Comparison of ENCODE assay signal across 8 mouse cellular contexts in genomic region chr19:20434541-20434940, GRCm38 (mm10). TPM values are rescaled to one million over a fixed set of nuclear protein-coding genes. Genes with fewer than 3 reads are reported as not detected.
DNase-seq lines count a peak whose midpoint lies in the region; ATAC-seq and TF ChIP-seq lines count a peak whose summit lies in the region.

No protein-coding gene starts in this region.

- 15% methylated on average over 3 of the region's 3 CpGs for WGBS in forebrain, embryonic 14.5 days
- 9% methylated on average over 3 of the region's 3 CpGs for WGBS in intestine, embryonic 16.5 days
- 16% methylated on average over 3 of the region's 3 CpGs for WGBS in midbrain, postnatal 0 days
- WGBS in stomach, embryonic 16.5 days, result 9% methylated on average over 3 of the region's 3 CpGs

- peak; percentile 75 for TF ChIP-seq CTCF in midbrain, postnatal 0 days (IDR thresholded peaks at IDR 0.05)

- H3K9me3 ChIP-seq in forebrain, embryonic 14.5 days (replicated peaks; ENCODE audit: control insufficient read depth, low read length), result no peaks in the 10 kb centered on the region
- no peaks in the 10 kb centered on the region for H3K9me3 ChIP-seq in intestine, embryonic 16.5 days (ENCODE audit: control insufficient read depth, low read length)
- no peaks in the 10 kb centered on the region for H3K9me3 ChIP-seq in midbrain, postnatal 0 days (ENCODE audit: low read length)
- no peaks in the 10 kb centered on the region for H3K9me3 ChIP-seq in stomach, embryonic 16.5 days (replicated peaks; ENCODE audit: control insufficient read depth, low read length)

- no peak overlapping the region for H3K27ac ChIP-seq in forebrain, embryonic 14.5 days (ENCODE audit: low read depth, low read length)
- H3K27ac ChIP-seq in intestine, embryonic 16.5 days (ENCODE audit: low read length), result no peak overlapping the region
- H3K27ac ChIP-seq in midbrain, postnatal 0 days (ENCODE audit: low read depth, low read length), result no peak overlapping the region
- no peak overlapping the region for H3K27ac ChIP-seq in stomach, embryonic 16.5 days (ENCODE audit: low read length)

- ATAC-seq in forebrain, embryonic 14.5 days, result peak; percentile 75
- ATAC-seq in intestine, embryonic 16.5 days, result peak; percentile 70; the same call in 1 of the 2 replicates
- no peak for ATAC-seq in midbrain, postnatal 0 days (ENCODE audit: low FRiP score)
- 0 out of 2 replicates have a peak, but pooled peaks have one; percentile 56 for ATAC-seq in stomach, embryonic 16.5 days (ENCODE audit: insufficient read depth, low FRiP score)

- no peak overlapping the region for H3K4me2 ChIP-seq in forebrain, embryonic 14.5 days (ENCODE audit: low read length)
- no peak overlapping the region for H3K4me2 ChIP-seq in intestine, embryonic 16.5 days (ENCODE audit: low read depth, low read length)
- no peak overlapping the region for H3K4me2 ChIP-seq in midbrain, postnatal 0 days (ENCODE audit: low read depth, low read length, poor library complexity, severe bottlenecking)
- H3K4me2 ChIP-seq in stomach, embryonic 16.5 days (ENCODE audit: low read depth, low read length), result no peak overlapping the region

- no peaks in the 10 kb centered on the region for H3K27me3 ChIP-seq in forebrain, embryonic 14.5 days (replicated peaks; ENCODE audit: control insufficient read depth, insufficient read depth, low read length)
- H3K27me3 ChIP-seq in intestine, embryonic 16.5 days (replicated peaks; ENCODE audit: control insufficient read depth, insufficient read depth, low read length), result no peaks in the 10 kb centered on the region
- no peaks in the 10 kb centered on the region for H3K27me3 ChIP-seq in midbrain, postnatal 0 days (ENCODE audit: insufficient read depth, low read length)
- no peaks in the 10 kb centered on the region for H3K27me3 ChIP-seq in stomach, embryonic 16.5 days (ENCODE audit: control insufficient read depth, insufficient read depth, low read length)

- H3K9ac ChIP-seq in forebrain, embryonic 14.5 days (ENCODE audit: low read length), result no peak overlapping the region
- H3K9ac ChIP-seq in intestine, embryonic 16.5 days (ENCODE audit: low read depth, low read length), result no peak overlapping the region
- no peak overlapping the region for H3K9ac ChIP-seq in midbrain, postnatal 0 days (replicated peaks; ENCODE audit: low read length, poor library complexity, severe bottlenecking)
- no peak overlapping the region for H3K9ac ChIP-seq in stomach, embryonic 16.5 days (ENCODE audit: low read length)

- peak; percentile 54 for DNase-seq in gastrocnemius, adult 18-20 months (ENCODE audit: low spot score)
- DNase-seq in gastrocnemius, postnatal 25 days, result no peak
- peak; percentile 10 to 11 for DNase-seq in adrenal gland, postnatal 4 days (ENCODE audit: low spot score in 2 of 2)
- peak; percentile 69 for DNase-seq in forebrain, embryonic 14.5 days (ENCODE audit: low spot score)
- peak; percentile 20 to 39 for DNase-seq in left cerebral cortex, postnatal 10 days (ENCODE audit: extremely low spot score in 1 of 2, low spot score in 2 of 2)
- DNase-seq in midbrain, postnatal 0 days (ENCODE audit: low spot score), result peak; percentile 65

- no peaks in the 10 kb centered on the region for H3K36me3 ChIP-seq in forebrain, embryonic 14.5 days (ENCODE audit: control insufficient read depth, insufficient read depth, low read length)
- H3K36me3 ChIP-seq in intestine, embryonic 16.5 days (ENCODE audit: control insufficient read depth, insufficient read depth, low read length), result no peaks in the 10 kb centered on the region
- H3K36me3 ChIP-seq in midbrain, postnatal 0 days (ENCODE audit: insufficient read depth, low read length), result no peaks in the 10 kb centered on the region
- no peaks in the 10 kb centered on the region for H3K36me3 ChIP-seq in stomach, embryonic 16.5 days (ENCODE audit: control insufficient read depth, insufficient read depth, low read length)

- no peak overlapping the region for H3K4me3 ChIP-seq in forebrain, embryonic 14.5 days (ENCODE audit: low read depth, low read length)
- no peak overlapping the region for H3K4me3 ChIP-seq in intestine, embryonic 16.5 days (ENCODE audit: low read length)
- H3K4me3 ChIP-seq in midbrain, postnatal 0 days (ENCODE audit: low read depth, low read length), result no peak overlapping the region
- no peak overlapping the region for H3K4me3 ChIP-seq in stomach, embryonic 16.5 days (replicated peaks; ENCODE audit: low read length)

- intact Hi-C loops in left cerebral cortex, postnatal 10 days (cut with DNase I), result loop anchor here (10.0 kb wide), 1 partner anchor 70 kb away; no protein-coding TSS in a partner anchor

- H3K4me1 ChIP-seq in forebrain, embryonic 14.5 days (ENCODE audit: control insufficient read depth, insufficient read depth, low read length), result no peaks in the 10 kb centered on the region
- no peaks in the 10 kb centered on the region for H3K4me1 ChIP-seq in intestine, embryonic 16.5 days (ENCODE audit: control insufficient read depth, insufficient read depth, low read length)
- no peaks in the 10 kb centered on the region for H3K4me1 ChIP-seq in midbrain, postnatal 0 days (ENCODE audit: insufficient read depth, low read length)
- H3K4me1 ChIP-seq in stomach, embryonic 16.5 days (ENCODE audit: control insufficient read depth, insufficient read depth, low read length), result no peaks in the 10 kb centered on the region

RNA-seq across cellular contexts. Expression of gene Anxa1, which starts 43.8 kb away (rescaled TPM):
- total RNA-seq in gastrocnemius, adult 18-20 months (2021), result 10 to 100 TPM; 10.5 to 21.5 TPM
- total RNA-seq in gastrocnemius, postnatal 25 days (2021), result 10 to 100 TPM; 16.2 to 31.0 TPM
- total RNA-seq in adrenal gland, postnatal 4 days (2021), result 10 to 100 TPM; 23.7 to 33.0 TPM
- polyA plus RNA-seq in forebrain, embryonic 14.5 days (2014; fragmentation: Nextera tagmentation; extraction: Ambion mirVana), result 4.9 and 7.8 TPM in 2 replicates
- 52.2 and 59.5 TPM in 2 replicates for polyA plus RNA-seq in intestine, embryonic 16.5 days (2015; fragmentation: Nextera tagmentation; extraction: Ambion mirVana)
- 1 to 10 TPM; 2.5 to 3.2 TPM for total RNA-seq in left cerebral cortex, postnatal 10 days (2021)
- 8.8 and 9.7 TPM in 2 replicates for total RNA-seq in midbrain, postnatal 0 days (2014; rRNA removed)
- polyA plus RNA-seq in midbrain, postnatal 0 days (2015; fragmentation: Nextera tagmentation; extraction: Ambion mirVana), result 18.6 and 18.9 TPM in 2 replicates
- polyA plus RNA-seq in stomach, embryonic 16.5 days (2015; fragmentation: Nextera tagmentation; extraction: Ambion mirVana), result 1,277 and 1,737 TPM in 2 replicates

RNA-seq across cellular contexts. Expression of gene Aldh1a1, which starts 58.0 kb away (rescaled TPM):
- total RNA-seq in gastrocnemius, adult 18-20 months (2021), result 100 to 1,000 TPM; 164 to 219 TPM
- total RNA-seq in gastrocnemius, postnatal 25 days (2021), result 100 to 1,000 TPM; 117 to 149 TPM
- total RNA-seq in adrenal gland, postnatal 4 days (2021), result 10 to 100 TPM; 32.5 to 35.6 TPM
- 0.36 and 0.72 TPM in 2 replicates for polyA plus RNA-seq in forebrain, embryonic 14.5 days (2014; fragmentation: Nextera tagmentation; extraction: Ambion mirVana)
- 86.5 and 90.5 TPM in 2 replicates for polyA plus RNA-seq in intestine, embryonic 16.5 days (2015; fragmentation: Nextera tagmentation; extraction: Ambion mirVana)
- 10 to 100 TPM; 18.0 to 23.1 TPM for total RNA-seq in left cerebral cortex, postnatal 10 days (2021)
- total RNA-seq in midbrain, postnatal 0 days (2014; rRNA removed), result 22.0 and 32.4 TPM in 2 replicates
- 18.1 and 25.8 TPM in 2 replicates for polyA plus RNA-seq in midbrain, postnatal 0 days (2015; fragmentation: Nextera tagmentation; extraction: Ambion mirVana)
- 36.3 and 37.7 TPM in 2 replicates for polyA plus RNA-seq in stomach, embryonic 16.5 days (2015; fragmentation: Nextera tagmentation; extraction: Ambion mirVana)
